Mouse (Mus musculus) heart, adult 9 months (tissue): ENCODE results near the gene Zfp790.
"Not testable (repeated sequence)": the region's sequence is repeated elsewhere in the genome, so short reads cannot be mapped to it uniquely, and the experiment has no call there.

Experiments used
- DNase-seq, 2 experiments: peaks; one replicate each; pipeline ENCODE4 v3.0.0; 2022; ENCODE audit warnings: low spot score in 2 of 2

The Zfp790 gene

DNA sequence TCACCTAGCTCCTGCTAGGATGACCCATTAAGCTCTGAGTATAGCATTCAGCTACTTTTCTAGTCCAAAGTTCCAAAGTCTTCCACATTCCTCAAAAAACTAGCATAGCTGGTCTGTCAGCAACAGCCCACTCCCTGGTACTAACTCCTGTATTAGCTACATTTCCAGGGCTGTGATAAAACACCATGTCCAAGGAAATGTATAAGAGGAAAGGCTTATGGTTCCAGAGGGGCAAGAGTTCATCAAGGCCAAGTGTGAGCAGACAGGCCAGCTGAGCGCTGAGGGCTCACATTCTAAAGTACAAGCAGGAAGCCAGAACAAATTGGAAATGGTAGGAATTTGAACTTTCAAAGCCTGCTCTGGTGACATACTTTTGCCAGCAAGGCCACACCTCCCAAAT, 26.2 kb downstream of the Zfp790 start:
- no peak for DNase-seq

DNA sequence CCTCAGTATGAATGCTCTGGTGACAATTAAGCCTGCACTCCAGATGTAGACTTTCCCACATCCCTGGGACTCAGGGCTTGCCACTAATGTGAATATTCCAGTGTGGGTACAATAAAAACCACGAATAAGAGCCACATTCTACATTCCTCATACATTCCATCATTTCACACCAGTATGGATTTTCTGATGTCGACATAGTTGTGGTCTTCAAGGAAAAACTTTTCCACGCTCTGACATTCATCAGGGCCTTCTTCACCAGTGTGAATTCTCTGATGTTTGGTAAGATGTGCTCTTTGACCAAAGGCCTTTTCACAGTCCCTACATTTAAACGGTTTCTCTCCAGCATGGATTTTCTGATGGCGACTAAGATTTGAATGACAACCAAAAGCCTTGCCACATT, 28.7 kb downstream of the Zfp790 start:
- no peak for DNase-seq

DNA sequence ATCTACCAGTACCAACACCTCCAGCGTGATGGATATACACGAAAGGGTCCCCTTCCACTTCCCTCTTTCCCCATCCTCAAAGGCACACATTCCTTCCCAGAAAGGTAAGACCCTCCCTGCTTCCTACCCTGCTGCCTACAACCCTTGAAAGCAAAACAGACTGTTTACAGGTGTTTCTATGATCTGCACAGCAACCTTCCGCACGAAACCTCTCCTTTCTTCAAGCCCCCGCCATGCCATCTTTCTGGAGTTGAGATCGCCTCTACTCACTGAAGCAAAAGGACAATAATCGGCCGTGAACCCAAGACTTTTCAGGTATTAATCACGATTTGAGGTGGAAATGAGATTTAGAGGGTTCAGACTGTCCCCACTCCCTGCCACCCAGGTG, 36.9 kb downstream of the Zfp790 start:
- no peak for DNase-seq

DNA sequence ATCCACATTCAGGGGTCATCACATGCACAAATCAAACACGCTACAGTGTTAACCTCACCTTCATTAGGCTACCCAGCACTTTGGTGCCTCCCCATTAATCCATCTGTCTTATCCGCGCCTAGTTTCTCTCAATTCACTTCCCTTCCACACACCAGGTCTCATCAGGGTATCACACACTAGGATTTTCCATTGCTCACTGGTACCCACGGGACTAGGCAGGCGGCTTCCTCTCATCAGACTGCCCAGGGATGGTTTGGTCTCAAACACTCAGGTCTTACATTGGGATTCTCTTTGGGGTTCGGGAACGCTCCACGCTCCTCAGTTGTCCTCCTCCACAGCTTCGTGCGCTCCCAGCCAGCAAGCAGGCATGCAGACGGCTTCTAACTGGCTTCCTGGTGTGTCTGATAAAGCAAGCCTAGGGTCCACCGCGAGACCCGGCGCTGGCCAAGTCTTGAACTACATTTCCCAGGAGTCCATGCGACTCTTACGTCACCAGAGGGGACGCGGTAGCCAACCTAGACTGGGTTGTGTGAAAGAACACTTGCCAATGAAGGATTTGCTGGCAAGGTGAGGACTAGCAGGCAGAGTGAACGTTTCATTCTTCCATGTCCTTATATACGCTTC, 37.4 kb downstream of the Zfp790 start, which contains the start of gene Zfp940:
Gene Zfp940 (minus strand): TSS at position 451 of the 624 bp plus-strand sequence.
- peak; percentile 72 to 82 for DNase-seq

DNA sequence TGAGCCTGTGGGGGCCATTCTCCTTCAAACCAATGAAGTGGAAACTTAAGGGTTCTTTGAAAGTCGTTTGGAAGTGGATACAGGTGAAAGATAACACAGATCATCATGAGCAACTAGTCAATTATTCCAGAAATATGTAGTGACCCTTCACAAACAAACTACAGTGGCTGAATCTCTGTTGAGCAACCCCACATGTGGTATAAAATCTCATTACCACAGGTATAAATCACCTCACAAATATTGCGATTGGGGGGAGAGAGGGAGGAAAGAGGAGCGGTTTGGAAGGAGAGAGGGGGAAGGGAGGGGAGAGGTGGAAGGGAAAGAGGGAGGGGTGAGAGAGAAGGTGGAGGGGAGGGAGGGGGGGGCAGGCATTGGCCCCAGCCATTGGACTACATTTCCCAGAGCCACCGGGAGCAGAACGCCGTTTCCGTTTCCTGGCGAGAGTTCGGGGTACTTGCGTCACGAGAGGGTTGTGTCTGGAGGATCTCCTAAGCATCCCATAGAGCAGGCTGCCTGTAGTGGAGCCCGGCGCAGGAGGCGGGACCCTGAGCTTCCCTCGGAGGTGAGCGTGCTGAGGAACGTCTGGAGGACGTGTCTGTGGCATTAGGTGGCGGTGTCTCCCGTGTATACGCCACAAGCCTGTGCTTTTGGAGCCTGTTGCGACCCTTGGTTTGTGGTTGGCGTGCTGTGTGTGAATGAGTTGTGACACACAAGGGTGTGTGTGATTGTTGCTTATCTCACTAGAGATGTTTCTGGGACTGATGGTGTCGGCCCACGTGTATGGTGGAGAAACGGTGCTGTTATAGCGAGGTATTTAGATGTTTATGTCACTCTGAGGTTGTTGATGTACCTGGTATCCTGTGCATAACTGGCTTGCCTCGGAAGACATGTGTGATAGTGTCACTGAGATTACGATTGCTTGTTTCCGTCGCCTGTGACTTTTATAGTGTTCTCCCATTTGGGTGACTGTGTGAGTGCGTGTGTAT, 43.9 kb downstream of the Zfp790 start, which contains the start of gene Zfp420:
Gene Zfp420 (plus strand): TSS at position 448 of the 986 bp plus-strand sequence.
- DNase-seq = peak; percentile 87 to 90

DNA sequence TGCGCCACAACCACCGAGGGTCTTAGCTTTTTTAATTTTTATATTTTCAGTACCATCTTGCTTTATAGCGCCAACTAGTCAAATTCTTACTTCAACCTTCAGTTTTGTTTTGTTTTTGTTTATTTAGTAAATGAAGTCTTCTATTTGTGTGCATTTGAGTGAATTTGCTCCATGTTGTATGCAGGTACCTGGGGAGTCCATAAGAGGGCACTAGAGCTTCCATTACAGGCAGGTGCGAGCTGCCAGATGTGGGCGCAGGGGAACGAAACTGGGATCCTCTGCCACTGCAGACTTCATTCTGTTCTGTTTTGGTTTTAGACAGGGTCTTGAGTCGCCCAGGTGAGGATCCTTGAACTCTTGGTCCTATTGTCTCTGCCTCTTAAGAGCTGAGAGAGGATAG, 45.7 kb downstream of the Zfp790 start:
- no peak for DNase-seq

DNA sequence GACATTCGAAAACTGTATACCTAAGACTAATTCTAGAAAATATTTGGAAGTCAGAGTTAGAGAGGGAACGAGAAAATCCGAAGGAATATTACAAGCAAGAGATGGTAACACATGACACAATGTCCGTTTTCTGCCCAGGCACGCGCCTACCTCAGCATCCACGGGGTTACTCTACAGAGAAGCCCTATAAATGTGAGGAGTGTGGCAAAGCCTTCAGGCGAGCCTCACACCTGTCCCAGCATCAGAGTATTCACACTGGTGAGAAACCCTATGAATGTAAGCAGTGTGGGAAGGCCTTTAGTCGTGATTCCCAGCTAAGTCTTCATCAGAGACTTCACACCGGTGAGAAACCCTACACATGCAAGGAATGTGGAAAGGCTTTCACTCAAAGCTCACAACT, 58.3 kb downstream of the Zfp790 start:
- DNase-seq = no peak

DNA sequence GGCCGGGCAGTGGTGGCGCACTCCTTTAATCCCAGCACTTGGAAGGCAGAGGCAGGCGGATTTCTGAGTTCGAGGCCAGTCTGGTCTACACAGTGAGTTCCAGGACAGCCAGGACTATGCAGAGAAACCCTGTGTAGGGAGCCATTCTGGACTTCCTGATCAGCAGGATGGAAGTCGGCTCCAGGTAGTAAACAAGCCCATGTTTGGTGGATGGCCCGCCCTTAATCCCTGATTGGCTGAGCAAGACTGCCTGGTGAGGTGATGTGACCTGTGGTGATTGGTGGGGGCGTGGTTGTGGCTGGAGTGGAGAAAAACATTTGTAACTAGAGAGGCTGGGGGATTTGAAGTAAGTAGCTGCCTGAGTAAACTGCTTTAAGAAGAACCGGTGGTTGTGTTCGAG, 61.6 kb downstream of the Zfp790 start:
- DNase-seq = not testable (repeated sequence)

DNA sequence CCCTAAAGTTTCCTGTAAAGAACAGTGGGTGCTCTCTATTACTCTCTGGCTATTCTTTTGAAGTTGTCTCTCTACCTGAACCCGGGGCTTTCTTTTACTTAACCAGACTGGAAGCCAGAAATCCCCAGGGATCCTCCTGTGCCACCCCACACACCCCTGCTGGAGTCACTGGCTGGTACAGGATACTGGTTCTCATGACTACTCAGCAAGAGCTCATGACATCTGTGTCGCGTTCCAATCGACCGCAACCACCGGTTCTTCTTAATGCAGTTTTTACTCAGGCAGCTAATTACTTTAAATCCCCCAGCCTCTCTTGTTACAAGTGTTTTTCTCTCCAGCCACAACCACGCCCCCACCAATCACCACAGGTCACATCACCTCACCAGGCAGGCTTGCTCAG, 64.1 kb downstream of the Zfp790 start:
- no peak for DNase-seq
